Mouse (Mus musculus): Measurements from ENCODE around the gene Park7.

- TF ChIP-seq USF1 (IDR thresholded peaks at IDR 0.05; ENCODE audit: low read depth, low read length): no peak
- TF ChIP-seq CHD2 (IDR thresholded peaks at IDR 0.05; ENCODE audit: low read length): 0 out of 2 replicates have a peak, but pooled peaks have one; percentile 33
- peak; percentile 66 for TF ChIP-seq POLR2A (IDR thresholded peaks at IDR 0.05; ENCODE audit: low read depth, low read length)
- TF ChIP-seq CTCF (conservative IDR thresholded peaks at IDR 0.05 in 1 of 2, IDR thresholded peaks at IDR 0.05 in 1 of 2; ENCODE audit: low read depth in 2 of 2, low read length in 2 of 2): no peak
- no peak for TF ChIP-seq ZMIZ1 (IDR thresholded peaks at IDR 0.05; ENCODE audit: low read depth, low read length)
These were observed 13.6 kb upstream of the Park7 start for GRCm38 (mm10) chr4:150927789-150928188.

Data from CH12.LX (cell line).